Mouse (Mus musculus) thymus, adult 2 months (tissue): Measurements from ENCODE around the gene Ppp1r26. TPM values are rescaled to one million over a fixed set of nuclear protein-coding genes. Genes with fewer than 3 reads are reported as not detected.

Experiments used
- DNase-seq: peaks from one replicate; pipeline ENCODE4 v3.0.0; 2021
- H3K27ac ChIP-seq: fragments of 200-500 bp; 2 replicates; pipeline ENCODE4 v1.5.1; 2012; ENCODE audit warnings: low read length, control low read depth; ENCODE audit not compliant: control insufficient read depth, insufficient read depth
- H3K27me3 ChIP-seq: fragments of 200-500 bp; 2 replicates; pipeline ENCODE4 v1.6.1; 2012; ENCODE audit warnings: mild to moderate bottlenecking, low read length, moderate library complexity, mixed read lengths; ENCODE audit not compliant: control insufficient read depth, insufficient read depth
- H3K36me3 ChIP-seq: fragments of 200-500 bp; 2 replicates; pipeline ENCODE4 v1.6.1; 2012; ENCODE audit warnings: mild to moderate bottlenecking, low read length, moderate library complexity; ENCODE audit not compliant: control insufficient read depth, insufficient read depth
- H3K4me1 ChIP-seq: fragments of 200-500 bp; replicated peaks from 2 replicates; pipeline ENCODE4 v1.6.1; 2012; ENCODE audit warnings: low read length; ENCODE audit not compliant: control insufficient read depth, insufficient read depth
- H3K4me3 ChIP-seq: fragments of 200-500 bp; 2 replicates; pipeline ENCODE4 v1.5.1; 2012; ENCODE audit warnings: mild to moderate bottlenecking, low read length, control low read depth, moderate library complexity; ENCODE audit not compliant: control insufficient read depth, insufficient read depth
- CTCF ChIP-seq: fragments of 200-500 bp; IDR thresholded peaks from 2 replicates; pipeline ENCODE4 v1.5.1; 2012; ENCODE audit warnings: mild to moderate bottlenecking, control low read depth, low read length, moderate library complexity, borderline replicate concordance; ENCODE audit not compliant: control insufficient read depth, poor library complexity, insufficient read depth; ENCODE audit errors: extremely low read depth
- POLR2A ChIP-seq: fragments of 200-500 bp; IDR thresholded peaks from 2 replicates; pipeline ENCODE4 v1.6.1; 2012; ENCODE audit warnings: mild to moderate bottlenecking, low read length, control low read depth, moderate library complexity; ENCODE audit not compliant: control insufficient read depth, poor library complexity, insufficient read depth; ENCODE audit errors: extremely low read depth
- WGBS: fragments of 180-500 bp; shearing (Covaris S2); methylation state at CpG from one replicate; pipeline ENCODE4 v1.1.7; 2018; 5-methylcytosine and 5-hydroxymethylcytosine counted together
- polyA plus RNA-seq: library from polyadenylated mRNA; depleted of rRNA; stranded (reverse); fragments of >200 nt; gene quantifications from 2 replicates; pipeline ENCODE4 v1.2.3, GENCODE M21; 2012; rRNA removed

Gene Ppp1r26
- polyA plus RNA-seq, 1 experiment, result 1.2 TPM

DNA sequence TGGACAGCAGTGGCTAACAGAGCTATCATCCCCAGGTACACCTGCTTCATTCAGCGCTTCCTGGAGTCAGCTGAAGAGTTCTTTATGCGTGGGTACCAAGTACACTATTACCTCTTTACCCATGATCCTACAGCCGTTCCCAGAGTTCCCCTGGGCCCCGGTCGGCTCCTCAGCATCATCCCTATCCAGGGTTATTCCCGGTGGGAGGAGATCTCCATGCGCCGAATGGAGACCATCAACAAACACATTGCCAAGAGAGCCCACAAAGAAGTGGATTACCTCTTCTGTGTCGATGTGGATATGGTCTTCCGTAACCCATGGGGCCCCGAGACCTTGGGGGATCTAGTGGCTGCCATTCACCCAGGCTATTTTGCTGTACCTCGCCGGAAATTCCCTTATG is 58.1 kb downstream of the Ppp1r26 start:
- H3K36me3 ChIP-seq, result no peaks in the 10 kb centered on the region
- H3K27me3 ChIP-seq, result no peaks in the 10 kb centered on the region
- no peak overlapping the region for H3K4me3 ChIP-seq
- no peaks in the 10 kb centered on the region for H3K4me1 ChIP-seq
- WGBS, result 95% methylated on average over 13 of the region's 13 CpGs
- H3K27ac ChIP-seq, result no peak overlapping the region
- no peak for TF ChIP-seq POLR2A
- no peak for TF ChIP-seq CTCF
- DNase-seq, result no peak

Other genes with a start within 250 kb of the Ppp1r26 start
- not detected in 2 replicates for gene 1700007K13Rik, start 19.5 kb downstream of the Ppp1r26 start, polyA plus RNA-seq
- 50.7 and 53.8 TPM in 2 replicates for gene Mrps2, start 21.3 kb downstream of the Ppp1r26 start, polyA plus RNA-seq
- gene Gbgt1, start 50.1 kb downstream of the Ppp1r26 start, polyA plus RNA-seq, result 2.5 and 2.8 TPM in 2 replicates
- 0.47 and 0.61 TPM in 2 replicates for gene Gm10134, start 59.3 kb downstream of the Ppp1r26 start, polyA plus RNA-seq
- 45.4 and 51.6 TPM in 2 replicates for gene Ralgds, start 66.3 kb downstream of the Ppp1r26 start, polyA plus RNA-seq
- 0.42 and 0.49 TPM in 2 replicates for gene Cel, start 116.6 kb downstream of the Ppp1r26 start, polyA plus RNA-seq
- gene Gtf3c5, start 137.0 kb downstream of the Ppp1r26 start, polyA plus RNA-seq, result 33.7 and 34.5 TPM in 2 replicates
- 1.8 and 2.0 TPM in 2 replicates for gene Gfi1b, start 175.2 kb downstream of the Ppp1r26 start, polyA plus RNA-seq
- gene Tsc1, start 194.4 kb downstream of the Ppp1r26 start, polyA plus RNA-seq, result 24.7 and 25.3 TPM in 2 replicates